Mouse (Mus musculus) splenic B cell, adult 2 months (primary cell): ENCODE data around the gene Ssh1.

Experiments used
- DNase-seq: peaks from one replicate; pipeline ENCODE4 v3.0.0-alpha.2; 2011; ENCODE audit warnings: low read depth, low spot score
- H3K27me3 ChIP-seq: 2 replicates; pipeline ENCODE4 v1.6.1; 2012; ENCODE audit warnings: mild to moderate bottlenecking, low read length, moderate library complexity, mixed read lengths; ENCODE audit not compliant: control insufficient read depth, poor library complexity, insufficient read depth, severe bottlenecking
- H3K36me3 ChIP-seq: 2 replicates; pipeline ENCODE4 v1.6.1; 2012; ENCODE audit warnings: mild to moderate bottlenecking, low read length, moderate library complexity, mixed read lengths; ENCODE audit not compliant: control insufficient read depth, poor library complexity, insufficient read depth, severe bottlenecking

The Ssh1 gene

DNA sequence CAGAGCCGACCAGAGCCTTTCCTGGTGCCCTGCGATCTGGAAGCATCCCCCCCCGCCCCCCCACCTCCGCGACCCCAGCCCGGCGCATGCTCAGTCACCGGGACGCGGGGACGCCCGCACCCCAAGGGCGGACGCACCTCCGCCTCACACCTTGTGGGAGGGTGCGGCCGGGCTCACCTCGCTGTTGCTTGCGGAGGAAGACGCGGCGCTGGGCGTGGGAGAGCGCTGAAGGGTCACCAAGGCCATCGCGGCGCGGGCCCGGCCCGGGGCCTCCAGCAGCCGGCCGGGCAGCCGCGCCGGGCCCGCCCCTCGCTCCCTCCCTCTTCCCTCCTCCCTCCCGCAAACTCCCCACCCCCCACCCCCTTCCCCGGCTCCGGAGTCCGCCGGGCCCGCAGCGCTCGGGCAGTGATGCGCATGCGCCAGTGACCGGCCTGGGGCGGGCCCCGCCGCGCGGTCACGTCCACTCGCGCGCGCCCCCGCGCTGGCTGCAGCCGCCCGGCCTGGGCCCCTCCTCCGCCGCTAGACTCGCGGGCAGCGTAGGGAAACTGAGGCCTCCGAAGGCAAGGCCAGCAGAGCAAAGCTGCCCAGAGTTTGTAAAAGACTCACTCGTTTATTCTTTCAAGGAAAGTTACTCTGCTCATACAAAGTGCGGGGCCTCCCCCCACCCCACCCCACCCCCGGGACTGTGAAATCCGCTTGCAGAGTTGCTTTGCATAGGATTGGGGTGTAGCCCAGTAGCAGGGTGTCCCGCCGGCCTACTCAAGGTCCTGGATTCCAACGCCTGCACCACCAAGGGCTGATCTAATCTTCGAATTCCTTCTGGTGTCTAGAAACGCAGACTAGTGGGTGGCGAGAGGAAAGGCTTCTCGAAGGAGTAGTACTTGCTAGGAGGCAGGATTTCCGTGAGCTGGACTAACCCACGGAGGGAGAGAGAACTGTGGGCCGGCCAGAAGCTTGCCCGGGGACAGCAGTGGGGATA lies at the start of gene Ssh1:
Gene Ssh1, minus strand, starts transcription at position 408 of the 979 bp plus-strand sequence.
- peak; percentile 82 for DNase-seq
- Histone ChIP-seq H3K27me3 (0 out of 2 replicates have a peak, but pooled peaks cover 2% of the 10 kb centered on the region), H3K36me3 (peaks cover 2% of the 10 kb centered on the region; the same call in 1 of the 2 replicates)

DNA sequence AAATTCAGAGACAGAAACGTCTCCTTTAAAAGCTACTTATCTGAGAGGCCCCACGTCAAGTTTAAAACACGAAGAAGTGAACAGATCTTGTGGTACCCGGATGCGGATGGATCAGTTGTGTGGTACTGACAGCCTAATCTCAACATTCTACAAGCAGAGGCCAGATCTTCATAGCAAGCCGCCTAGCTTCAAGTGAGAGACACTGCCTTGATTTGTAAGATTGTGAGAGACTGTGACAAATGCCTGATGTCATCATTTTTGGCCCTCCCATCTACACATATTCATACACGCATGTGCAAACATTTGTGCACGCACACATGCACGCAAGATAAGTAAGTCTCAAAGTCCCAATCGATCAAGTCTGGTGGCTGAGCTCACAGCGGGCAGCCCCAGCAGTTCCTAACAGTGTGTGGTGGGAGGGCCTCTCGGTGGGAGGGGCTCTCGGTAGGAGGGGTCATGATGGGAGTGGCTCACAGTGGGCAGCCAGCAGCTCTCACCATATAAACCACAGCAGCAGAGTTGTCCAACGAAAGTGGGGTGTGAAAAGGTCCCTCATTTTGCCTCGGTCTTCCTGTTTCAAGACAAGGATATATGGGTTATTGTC lies 47.7 kb upstream of the Ssh1 start:
- DNase-seq = peak; percentile 34
- Histone ChIP-seq H3K27me3 (no peaks in the 10 kb centered on the region), H3K36me3 (no peaks in the 10 kb centered on the region)

DNA sequence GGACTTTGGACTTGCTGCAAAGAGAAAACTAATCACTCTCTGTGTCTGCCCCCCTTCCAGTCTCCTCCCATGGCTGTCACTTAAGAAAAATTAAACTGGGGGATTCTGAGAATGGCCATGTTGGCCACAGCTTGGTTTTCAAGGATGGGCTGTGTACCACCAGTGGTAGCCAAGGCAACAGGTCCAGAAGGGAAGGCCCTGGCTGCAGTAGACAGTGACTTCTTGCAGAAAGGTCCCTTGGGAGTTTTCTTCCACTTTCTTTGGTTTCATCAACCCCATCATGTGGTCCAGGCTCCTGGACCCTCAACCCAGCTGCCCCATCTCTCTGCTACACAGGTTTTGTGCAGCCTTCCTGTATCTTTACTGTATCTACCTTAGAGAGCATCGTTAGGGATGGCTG lies 47.2 kb upstream of the Ssh1 start:
- no peaks in the 10 kb centered on the region for H3K27me3 ChIP-seq
- H3K36me3 ChIP-seq = no peaks in the 10 kb centered on the region
- DNase-seq = no peak

DNA sequence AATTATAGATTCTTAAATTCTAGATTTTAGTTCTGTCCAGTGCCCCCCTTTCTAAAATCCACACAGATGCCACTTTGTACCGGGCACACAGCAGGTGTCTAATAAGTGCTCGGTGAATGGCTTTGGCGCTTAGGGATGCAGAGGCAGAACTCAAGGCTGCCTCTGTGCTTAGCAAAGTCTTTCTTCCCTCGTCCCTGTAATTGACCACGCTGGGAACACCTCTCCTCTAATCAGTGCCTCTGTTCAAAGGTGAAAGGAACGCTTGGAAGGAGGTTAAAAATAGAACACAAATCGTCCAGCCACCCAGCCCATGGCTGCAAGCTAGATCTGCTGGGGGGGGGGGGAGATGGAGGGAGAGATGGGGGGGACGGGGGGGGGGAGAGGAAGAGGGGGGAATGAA lies 46.8 kb upstream of the Ssh1 start:
- no peak for DNase-seq
- H3K27me3 ChIP-seq = no peaks in the 10 kb centered on the region
- no peaks in the 10 kb centered on the region for H3K36me3 ChIP-seq

DNA sequence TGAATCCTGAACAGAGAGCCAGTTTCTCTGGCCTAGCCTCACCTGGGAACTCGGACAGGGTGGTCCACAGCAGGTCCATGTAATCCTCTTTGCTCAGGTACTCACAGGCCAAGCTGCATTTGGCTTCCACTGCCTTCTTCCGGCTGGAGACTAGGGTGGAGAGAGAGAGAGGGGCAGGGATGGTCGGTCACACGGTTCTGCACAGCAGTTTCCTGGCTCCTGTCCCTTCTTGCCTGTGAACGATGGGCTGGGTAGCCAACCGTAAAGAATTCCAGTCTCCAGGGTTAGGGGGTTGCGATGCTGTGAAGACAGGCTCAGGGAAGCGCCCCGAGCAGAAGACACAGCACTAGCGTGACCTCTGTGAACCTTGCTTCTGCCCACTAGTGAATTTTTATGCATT lies 41.4 kb upstream of the Ssh1 start:
- DNase-seq = no peak
- H3K27me3 ChIP-seq = no peaks in the 10 kb centered on the region
- H3K36me3 ChIP-seq = no peaks in the 10 kb centered on the region

DNA sequence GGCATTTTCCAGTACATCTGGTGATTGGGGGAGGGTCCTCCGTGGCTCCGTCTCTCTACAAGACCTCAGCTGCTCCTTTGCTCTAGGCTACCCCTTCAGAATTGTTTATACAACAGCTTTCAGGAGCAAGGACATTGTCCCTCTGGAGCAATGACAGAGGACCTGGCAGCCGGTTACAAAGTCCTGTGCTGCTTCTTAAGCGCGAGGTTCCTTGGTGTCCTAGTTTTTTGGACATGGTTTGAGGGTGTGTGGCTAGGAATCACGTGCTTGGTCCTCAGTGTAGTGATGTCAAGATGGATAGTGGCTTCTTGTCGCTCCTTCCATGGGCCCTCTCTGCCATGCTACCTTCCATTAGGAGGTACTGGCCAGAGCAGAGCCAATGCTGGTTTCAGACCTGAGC lies 40.7 kb upstream of the Ssh1 start:
- no peak for DNase-seq
- no peaks in the 10 kb centered on the region for H3K36me3 ChIP-seq

DNA sequence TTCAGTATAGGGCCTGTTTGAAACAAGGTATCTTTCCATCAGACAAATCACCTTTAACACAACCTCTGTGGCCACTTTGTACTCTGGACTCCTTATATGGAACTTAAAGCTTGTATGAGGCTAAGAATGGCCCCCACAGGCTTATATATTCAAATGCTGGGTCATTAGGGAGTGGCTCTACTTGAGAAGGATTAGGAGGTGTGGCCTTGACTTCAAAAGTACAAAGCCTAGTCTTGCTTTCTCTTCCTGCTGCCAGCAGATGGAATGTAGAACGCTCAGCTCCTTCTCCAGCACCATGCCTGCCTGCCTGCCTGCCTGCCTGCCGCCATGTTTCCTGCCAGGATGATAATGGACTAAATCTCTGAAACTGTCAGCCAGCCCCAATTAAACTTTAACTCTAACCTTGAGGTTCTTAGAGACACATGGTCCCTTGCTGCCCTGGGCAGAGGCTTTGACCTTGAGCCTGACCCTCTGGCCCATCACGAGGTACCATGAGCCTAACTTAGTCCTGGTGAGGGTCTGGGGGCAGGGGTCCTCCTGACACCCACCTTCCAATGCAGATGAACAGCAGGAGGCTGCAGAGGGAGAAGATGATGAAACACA lies 38.6 kb upstream of the Ssh1 start:
- Histone ChIP-seq H3K27me3 (no peaks in the 10 kb centered on the region), H3K36me3 (no peaks in the 10 kb centered on the region)
- DNase-seq = no peak

More for the DNA sequence above, 40.7 kb upstream of the Ssh1 start:
- H3K27me3 ChIP-seq = no peaks in the 10 kb centered on the region

DNA sequence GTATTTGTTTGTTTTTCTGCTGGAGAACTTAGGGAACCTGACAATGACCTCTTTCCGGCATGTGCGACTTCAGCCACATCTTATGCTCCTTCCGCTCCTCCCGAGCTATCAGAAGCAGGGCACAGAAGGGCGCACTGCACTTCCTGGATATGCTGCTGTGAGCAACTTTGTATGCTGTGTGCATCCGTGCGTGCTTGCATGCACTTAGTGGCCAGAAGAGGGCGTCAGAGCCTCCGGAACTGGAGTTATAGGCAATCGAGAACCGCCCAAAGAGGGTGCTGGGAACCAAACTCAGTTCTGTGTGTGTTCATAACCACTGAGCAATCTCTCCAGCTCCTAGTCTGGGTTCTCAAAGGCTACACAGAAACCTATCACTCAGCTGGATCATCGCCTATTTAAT lies 37.0 kb upstream of the Ssh1 start:
- no peak for DNase-seq
- no peaks in the 10 kb centered on the region for H3K36me3 ChIP-seq
- no peaks in the 10 kb centered on the region for H3K27me3 ChIP-seq

DNA sequence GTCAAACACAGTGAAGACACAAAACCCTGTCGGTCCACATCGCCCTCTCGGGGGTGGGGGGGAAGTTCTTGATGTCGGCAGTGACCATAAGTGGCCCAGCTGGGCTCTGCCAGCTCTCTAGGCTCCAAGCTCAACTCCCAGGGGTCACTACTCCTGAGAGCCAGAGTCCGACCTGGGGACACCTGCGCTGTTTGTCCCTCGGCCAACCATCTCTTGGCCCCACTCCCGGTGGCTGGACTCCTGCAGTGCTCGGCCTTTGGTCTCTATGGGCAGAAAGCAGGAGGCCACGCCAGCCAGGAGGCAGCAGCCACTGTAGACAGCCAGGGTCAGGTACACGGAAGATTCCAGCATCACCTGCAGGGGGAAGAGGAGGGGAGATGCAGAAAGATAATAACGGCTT lies 34.4 kb upstream of the Ssh1 start:
- Histone ChIP-seq H3K27me3 (no peaks in the 10 kb centered on the region; the same call in 1 of the 2 replicates), H3K36me3 (no peaks in the 10 kb centered on the region)
- no peak for DNase-seq

DNA sequence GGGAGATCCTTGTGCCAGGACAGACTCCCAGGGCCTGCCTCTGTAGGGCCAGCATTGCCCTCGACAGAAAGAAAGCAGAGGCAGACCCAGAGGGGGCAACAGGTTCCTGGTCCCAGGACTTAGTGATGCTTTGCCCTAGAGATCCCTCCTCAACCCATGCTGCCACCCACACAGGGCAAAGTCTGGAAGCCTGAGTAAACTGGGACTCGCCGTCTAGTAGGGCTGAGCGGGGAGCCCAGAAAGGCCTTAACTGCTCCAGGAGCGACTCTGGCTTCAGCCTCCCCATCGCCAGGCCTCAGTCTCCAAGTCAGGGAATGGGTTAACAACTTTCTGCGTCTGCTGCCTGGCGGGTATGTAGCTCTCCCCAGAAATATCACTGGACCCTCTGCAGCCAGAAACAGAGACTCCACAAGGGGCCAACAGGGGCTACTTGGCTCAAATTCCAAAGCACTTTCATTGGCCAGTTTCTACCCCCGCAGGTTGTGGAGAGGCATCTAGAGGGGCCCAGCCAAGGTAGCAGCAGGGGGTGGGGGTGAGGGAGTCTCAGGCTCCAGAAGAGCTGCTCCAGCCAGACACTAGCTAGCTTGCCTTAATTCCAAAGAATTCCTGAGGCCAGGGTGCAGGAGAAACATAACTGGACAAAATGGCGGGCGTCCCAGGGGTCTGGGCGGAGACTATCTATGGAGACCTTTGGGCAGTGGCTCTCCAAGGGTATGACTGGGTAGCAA lies 33.7 kb upstream of the Ssh1 start:
- no peaks in the 10 kb centered on the region; the same call in 1 of the 2 replicates for H3K27me3 ChIP-seq
- H3K36me3 ChIP-seq = no peaks in the 10 kb centered on the region
- DNase-seq = no peak

DNA sequence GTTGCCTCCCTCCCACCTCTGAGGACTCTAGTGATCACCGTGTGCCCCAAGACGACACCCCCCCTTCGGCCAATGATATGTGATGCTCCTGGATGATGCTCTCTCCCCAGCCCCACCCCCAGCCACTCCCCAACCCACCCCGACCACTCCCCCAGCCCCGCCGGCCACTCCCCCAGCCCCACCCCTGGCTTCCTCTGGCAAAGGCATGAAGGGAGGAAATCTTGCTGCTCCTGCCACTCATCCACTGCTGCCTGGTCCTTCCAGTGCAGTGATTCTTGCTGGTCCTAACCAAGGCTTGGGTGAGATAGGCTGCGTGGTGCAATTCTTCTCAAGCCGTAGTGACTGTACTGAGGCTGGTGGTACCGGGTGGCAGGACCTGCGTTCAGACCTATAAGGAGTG lies 31.2 kb upstream of the Ssh1 start:
- Histone ChIP-seq H3K36me3 (no peaks in the 10 kb centered on the region), H3K27me3 (no peaks in the 10 kb centered on the region; the same call in 1 of the 2 replicates)
- no peak for DNase-seq

DNA sequence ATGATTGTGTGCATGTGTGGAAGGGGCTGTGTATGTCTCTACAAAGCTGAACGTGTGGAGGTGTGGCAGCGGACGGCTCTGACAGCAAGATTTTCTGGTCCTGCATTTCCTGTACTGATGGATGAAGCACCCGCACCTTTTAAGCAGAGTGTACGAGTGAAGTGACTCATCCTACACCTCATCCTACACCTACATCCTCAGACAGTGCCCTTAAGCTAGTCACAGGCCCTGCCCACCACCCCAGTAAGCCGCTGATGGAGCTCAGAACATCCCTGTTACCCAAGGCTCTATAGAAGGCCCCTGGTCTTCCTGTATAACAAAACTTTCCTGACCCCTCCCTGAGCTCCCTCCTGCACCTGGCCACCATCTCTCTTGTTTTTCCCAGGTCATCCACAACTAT lies 30.7 kb upstream of the Ssh1 start:
- Histone ChIP-seq H3K27me3 (no peaks in the 10 kb centered on the region; the same call in 1 of the 2 replicates), H3K36me3 (no peaks in the 10 kb centered on the region)
- DNase-seq = no peak

DNA sequence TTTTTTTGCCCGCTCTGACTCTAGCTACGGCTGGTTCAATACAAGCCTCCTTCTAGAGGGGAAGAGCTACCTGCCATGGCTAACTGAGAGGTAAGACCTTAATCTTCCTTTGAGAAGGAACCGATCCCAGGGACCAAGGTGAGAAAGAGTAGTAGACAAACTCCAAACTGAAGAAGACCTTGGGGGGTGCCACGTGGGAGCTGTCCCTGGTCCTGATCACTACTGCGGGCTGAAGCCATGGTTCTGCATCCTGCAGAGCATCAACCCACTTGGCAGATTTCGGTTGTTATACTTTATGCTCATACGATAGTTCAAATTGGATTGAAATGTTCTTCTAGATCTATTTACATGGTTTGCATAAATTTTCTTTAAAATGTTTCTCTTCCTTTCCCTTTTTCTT lies 21.4 kb upstream of the Ssh1 start:
- peak; percentile 31 for DNase-seq
- H3K27me3 ChIP-seq = no peaks in the 10 kb centered on the region
- no peaks in the 10 kb centered on the region for H3K36me3 ChIP-seq

DNA sequence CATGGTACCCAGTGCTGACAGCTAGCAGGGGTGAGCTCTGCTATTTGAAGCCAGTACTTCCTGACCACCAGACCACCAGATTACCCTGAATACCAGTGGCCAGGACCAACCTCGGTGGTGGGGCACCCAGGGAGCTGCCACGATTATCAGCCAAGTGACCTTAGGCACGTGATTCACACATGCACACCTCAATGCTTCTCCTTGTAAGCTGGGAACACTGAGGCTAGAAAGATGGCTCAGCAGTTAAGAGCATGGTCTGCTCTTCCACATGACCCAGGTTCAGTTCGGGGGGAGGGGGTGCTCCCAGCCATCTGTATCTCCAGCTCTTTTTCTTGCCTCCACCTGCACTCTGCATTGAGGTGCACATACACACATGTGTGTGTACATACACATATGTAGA lies 15.4 kb upstream of the Ssh1 start:
- DNase-seq = no peak

More for the DNA sequence above, 15.4 kb upstream of the Ssh1 start:
- Histone ChIP-seq H3K27me3 (no peaks in the 10 kb centered on the region), H3K36me3 (no peaks in the 10 kb centered on the region)
